In the genomic region with DNA sequence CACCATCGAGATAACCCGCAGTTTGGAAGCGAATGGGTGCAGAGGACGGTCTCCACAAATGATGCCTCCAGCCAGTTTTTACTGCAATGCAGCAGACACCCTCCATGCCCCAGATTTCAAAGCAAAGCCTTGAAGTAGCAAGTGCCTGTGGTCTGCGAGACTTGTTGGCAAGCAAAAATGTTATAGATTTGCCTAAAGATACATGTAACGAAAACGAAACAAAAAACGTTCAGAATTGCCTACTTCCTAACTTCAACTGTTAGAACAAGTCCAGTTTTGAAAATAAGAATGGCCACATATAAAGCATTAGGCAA, we compare ENCODE assay signal across 8 mouse cellular contexts. TPM values are rescaled to one million over a fixed set of nuclear protein-coding genes. Genes with fewer than 3 reads are reported as not detected.
DNase-seq lines count a peak whose midpoint lies in the region; ATAC-seq and TF ChIP-seq lines count a peak whose summit lies in the region.

No protein-coding gene starts in this region.

- no peaks in the 10 kb centered on the region for H3K9me3 ChIP-seq in lung, postnatal 0 days (ENCODE audit: low read length)
- H3K9me3 ChIP-seq in embryonic facial prominence, embryonic 13.5 days: no peaks in the 10 kb centered on the region
- no peaks in the 10 kb centered on the region for H3K9me3 ChIP-seq in intestine, embryonic 15.5 days
- H3K9me3 ChIP-seq in neural tube, embryonic 14.5 days (ENCODE audit: control insufficient read depth, low read length): no peaks in the 10 kb centered on the region

- TF ChIP-seq CTCF in lung, postnatal 0 days (IDR thresholded peaks at IDR 0.05): no peak

- H3K36me3 ChIP-seq in lung, postnatal 0 days (ENCODE audit: insufficient read depth, low read length): no peaks in the 10 kb centered on the region
- H3K36me3 ChIP-seq in embryonic facial prominence, embryonic 13.5 days: no peaks in the 10 kb centered on the region
- H3K36me3 ChIP-seq in intestine, embryonic 15.5 days: no peaks in the 10 kb centered on the region
- H3K36me3 ChIP-seq in neural tube, embryonic 14.5 days (ENCODE audit: control insufficient read depth, insufficient read depth, low read length): no peaks in the 10 kb centered on the region

- DNase-seq in lung, postnatal 0 days (ENCODE audit: low spot score): no peak
- DNase-seq in lung, postnatal 25 days (ENCODE audit: low spot score): no peak
- DNase-seq in layer of hippocampus, adult 9-10 months (ENCODE audit: low spot score): no peak
- no peak for DNase-seq in adrenal gland, postnatal 25 days
- no peak for DNase-seq in ovary, postnatal 10 days (ENCODE audit: low spot score)

- H3K9ac ChIP-seq in lung, postnatal 0 days (replicated peaks; ENCODE audit: low read depth): peak overlapping the region; percentile 96
- H3K9ac ChIP-seq in embryonic facial prominence, embryonic 13.5 days: peak overlapping the region; percentile 97
- peak overlapping the region; percentile 93 for H3K9ac ChIP-seq in intestine, embryonic 15.5 days
- peak overlapping the region; percentile 95 for H3K9ac ChIP-seq in neural tube, embryonic 14.5 days (replicated peaks; ENCODE audit: low read depth, low read length)

- peak overlapping the region; percentile 87 for H3K4me2 ChIP-seq in lung, postnatal 0 days (replicated peaks; ENCODE audit: low read depth, low read length)
- peak overlapping the region; percentile 73 for H3K4me2 ChIP-seq in embryonic facial prominence, embryonic 13.5 days
- H3K4me2 ChIP-seq in intestine, embryonic 15.5 days (replicated peaks): peak overlapping the region; percentile 75
- peak overlapping the region; percentile 77 for H3K4me2 ChIP-seq in neural tube, embryonic 14.5 days (ENCODE audit: low read depth, low read length)

- no peak for ATAC-seq in lung, postnatal 0 days
- ATAC-seq in embryonic facial prominence, embryonic 13.5 days (ENCODE audit: insufficient number of reproducible peaks, insufficient read depth, low FRiP score, low TSS enrichment, low read depth): no peak
- ATAC-seq in intestine, embryonic 15.5 days: no peak
- no peak for ATAC-seq in neural tube, embryonic 14.5 days (ENCODE audit: low read depth)

- peaks cover 13% of the 10 kb centered on the region; the same call in 1 of the 2 replicates for H3K4me1 ChIP-seq in lung, postnatal 0 days (ENCODE audit: insufficient read depth, low read depth, low read length)
- peaks cover 24% of the 10 kb centered on the region for H3K4me1 ChIP-seq in embryonic facial prominence, embryonic 13.5 days
- peaks cover 12% of the 10 kb centered on the region for H3K4me1 ChIP-seq in intestine, embryonic 15.5 days (replicated peaks)
- peaks cover 18% of the 10 kb centered on the region for H3K4me1 ChIP-seq in neural tube, embryonic 14.5 days (ENCODE audit: control insufficient read depth, insufficient read depth, low read length)

- WGBS in lung, postnatal 0 days: 8% methylated on average over 8 of the region's 8 CpGs
- 13% methylated on average over 8 of the region's 8 CpGs for WGBS in embryonic facial prominence, embryonic 13.5 days
- WGBS in intestine, embryonic 15.5 days: 13% methylated on average over 8 of the region's 8 CpGs
- whole genome bisulfite sequencing in neural tube, embryonic 14.5 days: 14% methylated on average over 8 of the region's 8 CpGs

- peak overlapping the region; percentile 100 for H3K27ac ChIP-seq in lung, postnatal 0 days (ENCODE audit: low read length)
- H3K27ac ChIP-seq in embryonic facial prominence, embryonic 13.5 days: peak overlapping the region; percentile 99
- peak overlapping the region; percentile 100 for H3K27ac ChIP-seq in intestine, embryonic 15.5 days
- peak overlapping the region; percentile 99 for H3K27ac ChIP-seq in neural tube, embryonic 14.5 days (ENCODE audit: low read depth, low read length)

- 0 out of 2 replicates have a peak, but pooled peaks have one; percentile 2 for TF ChIP-seq EP300 in lung, postnatal 0 days (IDR thresholded peaks at IDR 0.05)

- no peaks in the 10 kb centered on the region for H3K27me3 ChIP-seq in lung, postnatal 0 days (replicated peaks; ENCODE audit: insufficient read depth, low read length)
- no peaks in the 10 kb centered on the region for H3K27me3 ChIP-seq in embryonic facial prominence, embryonic 13.5 days
- H3K27me3 ChIP-seq in intestine, embryonic 15.5 days (replicated peaks): no peaks in the 10 kb centered on the region
- H3K27me3 ChIP-seq in neural tube, embryonic 14.5 days (ENCODE audit: control insufficient read depth, insufficient read depth, low read length): no peaks in the 10 kb centered on the region

- peak overlapping the region; percentile 95 for H3K4me3 ChIP-seq in lung, postnatal 0 days (ENCODE audit: low read depth, low read length)
- H3K4me3 ChIP-seq in embryonic facial prominence, embryonic 13.5 days: peak overlapping the region; percentile 79
- peak overlapping the region; percentile 93 for H3K4me3 ChIP-seq in intestine, embryonic 15.5 days (replicated peaks)
- H3K4me3 ChIP-seq in neural tube, embryonic 14.5 days (ENCODE audit: low read depth, low read length): peak overlapping the region; percentile 77

RNA-seq across cellular contexts. Expression of gene Kbtbd2, which starts 0.5 kb away (rescaled TPM):
- polyA plus RNA-seq in lung, postnatal 0 days (2015; fragmentation: Nextera tagmentation; extraction: Ambion mirVana): 20.5 and 21.5 TPM in 2 replicates
- polyA plus RNA-seq in embryonic facial prominence, embryonic 13.5 days (2015; fragmentation: Nextera tagmentation; extraction: Ambion mirVana): 30.5 and 33.7 TPM in 2 replicates
- 20.9 and 23.5 TPM in 2 replicates for polyA plus RNA-seq in intestine, embryonic 15.5 days (2015; fragmentation: Nextera tagmentation; extraction: Ambion mirVana)
- 32.8 and 35.4 TPM in 2 replicates for polyA plus RNA-seq in neural tube, embryonic 14.5 days (2014; fragmentation: Nextera tagmentation; extraction: Ambion mirVana)
- 36.3 and 36.9 TPM in 2 replicates for total RNA-seq in adrenal gland, postnatal 25 days (2021)

RNA-seq across cellular contexts. Expression of gene Fkbp9, which starts 33.8 kb away (rescaled TPM):
- 130 and 134 TPM in 2 replicates for polyA plus RNA-seq in lung, postnatal 0 days (2015; fragmentation: Nextera tagmentation; extraction: Ambion mirVana)
- polyA plus RNA-seq in embryonic facial prominence, embryonic 13.5 days (2015; fragmentation: Nextera tagmentation; extraction: Ambion mirVana): 171 and 199 TPM in 2 replicates
- polyA plus RNA-seq in intestine, embryonic 15.5 days (2015; fragmentation: Nextera tagmentation; extraction: Ambion mirVana): 106 and 109 TPM in 2 replicates
- 20.2 and 47.5 TPM in 2 replicates for polyA plus RNA-seq in neural tube, embryonic 14.5 days (2014; fragmentation: Nextera tagmentation; extraction: Ambion mirVana)
- 52.4 and 66.4 TPM in 2 replicates for total RNA-seq in adrenal gland, postnatal 25 days (2021)
